Mouse (Mus musculus): Measurements from ENCODE around the gene Mpp5.

Mpp5 gene

DNA sequence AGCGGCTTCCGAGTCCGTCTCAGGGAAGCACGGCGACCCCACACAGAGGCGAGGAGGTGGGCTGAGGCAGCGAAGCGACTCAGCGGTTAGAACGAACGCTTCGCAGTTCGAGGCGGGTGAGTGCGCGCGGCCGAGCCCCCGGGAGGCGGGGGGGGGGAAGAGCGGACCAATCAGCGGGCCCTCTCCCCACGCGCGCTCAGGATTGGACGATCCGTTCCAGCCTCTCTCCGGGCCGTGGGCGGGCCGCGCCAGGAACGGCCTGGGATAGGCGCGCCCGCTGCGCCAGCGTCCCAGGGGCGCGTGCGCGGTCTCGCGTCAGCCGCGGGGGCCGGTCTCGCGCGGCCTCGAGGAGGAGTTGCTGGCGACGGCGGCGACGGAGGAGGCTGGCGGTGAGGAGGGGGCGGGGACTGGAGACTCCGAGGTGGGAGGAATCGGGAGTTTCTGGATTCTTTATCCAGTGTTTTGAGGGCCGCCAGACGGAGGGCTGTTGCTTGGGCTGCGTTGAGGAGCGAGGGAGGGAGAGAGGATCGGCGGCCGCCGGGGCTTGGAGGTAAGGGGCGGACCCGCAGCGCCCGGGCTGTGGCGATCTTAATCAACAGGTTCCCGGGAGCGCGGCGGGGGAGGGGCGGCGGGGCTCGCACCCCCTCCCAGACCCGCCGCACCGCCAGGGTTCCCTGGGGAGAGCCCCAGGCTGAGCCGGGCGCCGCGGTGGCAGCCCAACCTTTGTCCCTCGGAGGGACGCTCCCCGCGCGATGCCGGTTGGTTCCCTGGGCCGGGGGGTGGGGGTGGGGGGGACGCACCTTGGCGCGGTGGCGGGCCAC is at the start of gene Mpp5:
Gene Mpp5, plus strand, starts transcription at position 351 of the 821 bp plus-strand sequence.
- in situ Hi-C loops (cut with MboI; ENCODE audit: unreplicated experiment in 2 of 2), result no loop called here

DNA sequence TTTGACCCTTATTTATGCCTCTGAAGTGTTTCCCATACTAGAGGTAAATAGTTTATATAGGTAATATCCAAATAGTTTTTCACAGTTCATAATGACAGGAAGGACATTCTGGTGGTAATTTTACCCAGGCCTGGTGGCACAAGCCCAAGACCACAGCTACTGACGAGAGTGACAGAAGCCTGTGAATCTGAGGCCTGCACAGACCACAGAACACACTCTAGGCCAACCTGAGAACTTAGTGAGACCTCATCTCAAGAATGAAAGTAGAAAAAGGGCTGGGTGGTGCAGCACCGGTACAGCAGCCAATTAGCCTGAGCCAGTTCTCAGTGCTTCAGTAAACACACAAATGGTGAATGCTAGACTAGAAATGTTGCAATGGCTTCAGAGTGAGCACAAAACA is 30.9 kb upstream of the Mpp5 start:
- in situ Hi-C loops (cut with MboI; ENCODE audit: unreplicated experiment in 2 of 2), result no loop called here

DNA sequence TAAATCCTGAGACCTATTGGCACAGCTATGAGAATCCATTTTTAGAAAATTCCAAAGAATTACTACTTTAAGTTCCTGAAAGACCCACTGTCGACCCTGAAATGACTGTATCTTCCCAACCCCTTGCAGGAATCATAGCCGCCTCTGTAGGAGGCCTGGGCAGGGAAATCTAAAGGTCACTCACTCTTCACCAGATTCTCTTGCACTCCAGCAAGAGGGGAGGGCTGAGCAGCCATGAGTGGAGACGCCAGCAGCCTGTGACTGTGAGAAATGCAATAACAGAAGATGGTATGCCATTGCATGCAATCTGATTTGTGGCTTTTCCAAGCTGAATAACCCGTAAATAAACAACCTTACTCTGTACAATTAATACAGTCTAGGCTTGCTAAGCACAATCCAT is 21.0 kb upstream of the Mpp5 start:
- in situ Hi-C loops (cut with MboI; ENCODE audit: unreplicated experiment in 2 of 2), result no loop called here

DNA sequence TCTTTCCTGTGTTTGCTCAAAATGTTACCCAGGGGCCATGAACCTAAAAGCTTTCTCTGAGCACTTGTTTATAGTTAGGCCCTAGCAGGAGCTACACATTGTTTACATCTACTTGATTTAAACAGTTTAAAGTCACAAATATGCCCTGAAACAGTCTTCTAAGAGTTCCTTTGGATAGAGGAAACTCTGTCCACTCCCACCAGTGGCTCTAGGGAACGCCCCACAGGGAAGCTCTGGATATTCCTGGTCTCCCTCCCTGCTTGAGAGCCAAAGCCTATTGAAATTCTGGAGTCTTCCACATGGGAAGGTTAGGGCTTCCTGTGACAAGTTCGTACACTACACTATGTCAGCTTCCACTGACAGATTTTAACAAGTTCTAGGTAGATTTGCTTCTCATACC is 9.1 kb upstream of the Mpp5 start:
- in situ Hi-C loops (cut with MboI; ENCODE audit: unreplicated experiment in 2 of 2), result no loop called here

DNA sequence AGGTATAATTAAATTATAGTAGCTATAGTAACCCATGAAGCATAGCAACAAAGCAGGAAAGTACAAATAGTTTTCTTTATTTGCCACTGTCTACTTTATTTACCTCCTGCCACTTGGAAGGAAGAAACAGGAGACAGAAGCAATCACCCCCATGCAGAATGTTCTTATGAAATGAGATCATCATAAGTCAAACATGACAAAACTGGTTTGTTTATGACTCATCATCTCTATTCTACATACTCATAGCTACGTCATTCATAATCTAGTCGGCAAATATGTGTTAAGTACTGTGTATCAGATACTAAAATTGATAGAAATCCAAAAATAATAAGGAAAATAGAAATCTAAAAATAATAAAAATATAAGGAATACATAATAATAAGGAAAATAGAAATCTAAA is 8.4 kb upstream of the Mpp5 start:
- in situ Hi-C loops (cut with MboI; ENCODE audit: unreplicated experiment in 2 of 2), result no loop called here

DNA sequence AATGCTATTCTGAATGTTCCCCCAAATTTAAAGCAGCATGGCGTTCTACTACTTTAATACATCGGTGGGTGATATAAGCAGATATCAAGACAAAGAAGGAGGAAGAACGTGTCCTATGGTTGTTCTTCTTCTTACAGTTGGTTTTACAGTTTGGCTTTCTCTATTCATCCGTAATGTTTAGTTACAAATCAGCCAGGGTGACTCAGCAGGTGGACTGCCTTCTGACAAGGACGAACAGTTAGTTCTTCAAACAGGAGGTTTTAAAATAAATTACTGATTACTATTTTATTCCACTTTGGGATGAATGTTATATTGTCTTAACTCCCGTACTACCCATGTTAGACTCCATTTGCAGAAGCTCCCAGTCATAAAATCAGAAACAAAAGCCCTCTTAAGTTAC is 2.5 kb upstream of the Mpp5 start:
- in situ Hi-C loops (cut with MboI; ENCODE audit: unreplicated experiment in 2 of 2), result no loop called here

DNA sequence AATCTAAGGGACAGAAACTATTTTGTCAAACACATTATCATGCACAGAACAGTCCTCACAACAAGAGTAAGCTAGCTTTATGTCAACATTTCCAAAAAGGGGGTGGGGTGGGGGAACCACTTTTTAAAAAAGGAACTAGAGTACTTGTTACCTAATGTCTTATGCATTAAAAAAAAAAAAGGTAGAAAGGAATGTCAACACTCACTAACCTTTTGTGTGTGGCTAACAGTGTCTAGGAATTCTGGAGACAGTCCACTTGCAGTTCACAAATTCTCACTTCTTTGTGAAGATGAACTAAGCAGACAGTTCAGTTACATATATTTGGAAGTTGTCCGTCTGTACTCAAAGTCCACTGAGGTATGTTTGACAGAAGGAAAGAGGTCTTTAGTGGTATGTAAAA is 1.3 kb upstream of the Mpp5 start:
- in situ Hi-C loops (cut with MboI; ENCODE audit: unreplicated experiment in 2 of 2), result no loop called here

DNA sequence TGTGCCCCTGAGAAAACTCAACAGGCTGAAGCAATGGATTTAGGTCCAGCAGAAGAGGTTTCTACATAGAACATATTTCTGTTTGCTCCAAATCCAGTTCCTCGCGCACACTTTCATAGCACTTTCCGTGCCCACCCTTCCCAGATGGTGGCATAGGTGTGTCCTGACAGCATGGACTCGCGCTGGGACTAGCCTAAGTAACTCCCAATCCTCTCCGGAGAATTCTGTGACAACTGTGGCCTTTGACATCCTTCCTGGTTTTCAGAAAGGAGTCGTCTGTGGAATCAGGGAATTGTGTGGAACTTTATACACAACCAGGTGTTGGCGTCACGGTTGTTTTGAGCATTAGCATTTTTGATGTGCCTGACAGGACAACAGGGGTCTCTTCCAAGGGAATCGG is 594 bp upstream of the Mpp5 start:
- in situ Hi-C loops (cut with MboI; ENCODE audit: unreplicated experiment in 2 of 2), result no loop called here

DNA sequence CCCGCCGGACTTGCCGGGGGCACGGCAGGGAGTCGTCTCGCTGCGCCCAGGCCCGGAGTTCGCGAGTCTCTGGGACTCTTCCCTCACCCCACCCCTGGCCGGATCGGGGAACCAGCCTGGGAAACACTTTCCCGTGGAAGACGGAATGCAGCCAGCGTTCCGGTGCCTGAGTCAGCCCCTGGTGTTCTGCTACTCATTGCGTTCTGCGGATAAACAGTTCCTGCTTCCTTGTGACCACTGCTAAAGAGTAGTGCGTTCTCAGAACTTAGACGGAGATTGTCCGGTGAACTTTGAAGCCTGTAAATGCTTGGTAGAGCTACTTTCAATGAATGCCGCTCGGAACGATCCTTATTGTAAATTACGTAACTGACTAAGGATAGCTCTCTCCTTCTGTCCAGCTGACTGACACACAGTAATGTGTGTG is 683 bp downstream of the Mpp5 start:
- in situ Hi-C loops (cut with MboI; ENCODE audit: unreplicated experiment in 2 of 2), result no loop called here

DNA sequence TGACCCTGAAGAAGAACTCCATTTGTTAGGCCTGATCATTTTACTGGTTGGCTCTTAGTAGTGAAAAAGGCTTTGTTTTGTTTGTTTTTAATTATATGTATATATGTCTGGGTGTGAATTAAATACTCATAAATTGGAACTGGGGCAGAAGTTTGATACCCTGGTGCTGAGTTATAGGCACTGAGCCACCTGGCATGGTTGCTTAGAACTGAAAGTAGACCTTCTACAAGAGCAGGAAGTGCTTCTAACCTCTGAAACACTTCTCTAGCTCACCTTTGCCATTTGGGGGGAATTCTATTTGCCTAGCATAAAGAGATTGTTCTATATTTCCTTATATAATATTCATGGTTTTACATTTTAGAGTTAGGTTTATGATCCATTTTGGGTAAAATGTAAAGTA is 13.3 kb downstream of the Mpp5 start:
- in situ Hi-C loops (cut with MboI; ENCODE audit: unreplicated experiment in 2 of 2), result no loop called here

DNA sequence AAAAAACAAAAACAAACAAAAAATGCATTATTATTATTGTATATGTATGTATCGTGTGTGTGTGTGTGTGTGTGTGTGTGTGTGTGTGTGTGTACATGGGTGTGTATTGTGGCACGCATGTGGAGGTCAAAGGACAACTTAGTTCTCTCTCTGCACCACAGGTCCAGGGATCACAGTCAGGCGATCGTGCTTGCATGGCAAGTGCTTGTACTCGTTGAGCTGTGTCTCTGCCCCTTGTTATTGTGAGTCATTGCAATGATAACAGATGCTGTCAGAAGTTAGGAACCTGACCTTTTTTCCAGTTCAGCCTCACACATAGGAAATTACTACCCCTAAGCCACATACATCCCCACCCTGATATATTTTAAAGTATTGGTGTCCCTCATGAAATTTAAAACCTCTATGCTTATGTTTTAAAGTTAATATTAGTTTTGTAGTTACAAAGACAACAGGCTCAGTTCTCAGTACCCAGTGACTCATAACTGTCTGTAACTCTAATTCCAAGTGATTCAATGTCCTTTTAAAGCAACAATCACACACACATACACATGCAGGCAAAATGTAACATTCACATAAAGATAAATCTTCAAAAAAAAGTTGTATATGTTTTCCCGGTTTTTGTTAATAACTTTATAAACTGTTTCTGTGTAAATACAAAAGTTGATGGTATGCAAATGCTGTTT is 20.5 kb downstream of the Mpp5 start:
- in situ Hi-C loops (cut with MboI; ENCODE audit: unreplicated experiment in 2 of 2), result no loop called here

DNA sequence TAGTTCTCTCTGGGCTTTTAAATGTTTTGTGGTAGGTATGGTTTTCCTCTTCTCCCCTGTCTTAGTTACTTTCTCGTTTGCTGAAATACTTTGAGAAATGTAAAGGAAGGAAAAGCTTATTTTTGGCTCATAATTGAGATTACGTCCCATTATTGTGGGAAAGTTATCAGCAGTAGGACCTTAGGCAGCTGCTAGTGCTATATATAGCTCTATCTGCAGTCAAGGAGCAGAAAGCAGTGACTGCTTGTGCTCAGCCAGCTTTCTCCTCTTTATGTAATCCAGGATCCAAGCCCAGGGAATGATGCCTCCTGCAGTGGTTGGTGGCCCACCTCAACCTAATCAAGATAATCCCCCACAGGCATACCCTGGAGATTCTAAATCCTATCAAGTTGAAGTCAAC is 24.5 kb downstream of the Mpp5 start:
- in situ Hi-C loops (cut with MboI; ENCODE audit: unreplicated experiment in 2 of 2), result no loop called here

DNA sequence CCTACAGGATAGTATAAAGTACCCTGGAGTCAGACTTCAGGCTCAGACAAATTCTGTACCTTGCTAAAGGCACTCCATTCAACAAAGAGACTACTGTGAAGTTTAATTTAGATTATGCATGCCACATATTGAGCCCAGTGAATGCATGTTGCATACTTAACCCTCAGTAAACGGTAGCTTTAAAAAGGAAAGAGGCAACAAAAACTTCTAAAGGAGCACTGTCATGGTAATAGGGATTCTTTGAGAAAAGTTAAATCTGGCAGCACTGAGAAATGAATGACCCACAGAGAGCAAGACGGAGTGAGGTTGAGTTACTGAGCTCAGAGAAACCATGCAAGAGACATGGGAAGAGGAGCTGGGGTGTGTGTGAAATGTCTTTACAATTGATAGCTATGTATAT is 29.2 kb downstream of the Mpp5 start:
- in situ Hi-C loops (cut with MboI; ENCODE audit: unreplicated experiment in 2 of 2), result no loop called here

DNA sequence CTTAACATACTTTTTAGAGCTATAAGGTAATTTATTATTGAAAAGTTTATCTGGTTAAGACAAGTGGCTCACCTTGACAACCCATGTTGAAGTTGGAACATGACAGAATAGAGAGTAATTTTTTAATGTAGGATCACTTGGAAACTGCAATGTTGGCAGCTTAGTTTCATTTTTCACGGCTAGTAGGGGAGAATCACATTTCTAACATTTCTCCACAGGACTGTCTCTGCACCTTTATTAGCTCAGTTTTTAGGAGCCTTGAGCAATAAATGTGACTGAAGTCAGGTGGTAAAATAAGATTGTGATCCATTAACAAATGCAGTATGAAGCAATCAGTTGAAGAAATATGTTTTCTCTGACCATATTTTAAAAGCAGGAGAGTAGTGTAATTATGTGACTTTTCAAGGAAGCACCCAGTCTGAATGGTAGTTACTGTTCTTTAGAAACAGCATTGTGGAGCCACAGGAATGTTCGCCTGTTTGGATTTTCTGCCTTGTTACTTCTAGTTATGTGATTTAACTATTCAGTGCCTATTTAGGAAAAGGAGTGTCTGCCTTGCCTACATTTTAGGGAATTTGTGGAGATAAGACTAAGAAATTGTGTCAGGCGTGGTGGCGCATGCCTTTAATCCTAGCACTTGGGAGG is 29.8 kb downstream of the Mpp5 start:
- in situ Hi-C loops (cut with MboI; ENCODE audit: unreplicated experiment in 2 of 2), result no loop called here

DNA sequence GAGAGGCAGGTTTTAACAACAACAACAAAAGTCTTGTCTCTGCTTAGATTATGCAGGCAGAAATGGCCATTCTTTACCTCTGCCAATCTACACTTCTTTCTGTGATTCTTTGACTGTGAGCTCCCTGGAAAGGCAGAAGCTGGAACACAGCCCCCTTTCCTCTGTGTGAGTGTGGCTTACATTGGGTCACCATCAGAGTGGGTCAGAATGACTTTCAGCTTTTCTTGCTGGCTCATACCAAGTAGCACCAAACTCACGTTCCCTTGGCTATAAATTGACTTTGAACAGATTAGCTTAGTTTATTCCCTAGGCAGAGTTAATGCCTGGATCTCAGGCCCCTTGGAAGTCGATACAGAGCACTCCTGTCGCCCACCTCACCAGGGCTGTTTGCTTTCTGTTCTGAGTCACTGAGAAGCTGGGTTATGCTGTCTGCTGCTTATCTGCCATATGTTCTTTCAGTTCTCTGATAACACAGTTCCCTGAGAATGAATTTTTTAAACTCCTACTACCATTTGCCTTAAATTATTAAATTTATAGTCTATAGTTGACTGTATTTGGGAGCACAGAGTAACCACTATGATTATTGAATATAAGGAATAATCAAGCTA is 39.7 kb downstream of the Mpp5 start:
- in situ Hi-C loops (cut with MboI; ENCODE audit: unreplicated experiment in 2 of 2), result no loop called here

DNA sequence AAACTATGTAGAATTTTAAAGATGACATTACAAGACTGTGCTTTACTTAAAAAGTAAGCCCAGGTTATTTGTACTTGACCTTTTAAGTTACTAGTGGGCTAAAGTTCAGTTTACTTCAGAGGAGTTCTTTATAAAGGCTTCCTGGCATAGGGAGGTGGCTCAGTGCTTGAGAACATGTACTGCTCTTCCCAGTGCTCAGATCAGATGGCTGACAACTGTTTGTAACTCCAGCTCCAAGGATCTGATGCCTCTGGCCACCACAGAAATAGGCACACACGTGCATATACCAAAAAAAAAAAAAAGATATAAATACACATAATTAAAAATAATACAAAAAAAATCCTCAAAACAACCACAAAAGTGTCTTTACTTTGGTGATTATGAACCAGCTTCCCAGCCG is 42.1 kb downstream of the Mpp5 start:
- in situ Hi-C loops (cut with MboI; ENCODE audit: unreplicated experiment in 2 of 2), result no loop called here

DNA sequence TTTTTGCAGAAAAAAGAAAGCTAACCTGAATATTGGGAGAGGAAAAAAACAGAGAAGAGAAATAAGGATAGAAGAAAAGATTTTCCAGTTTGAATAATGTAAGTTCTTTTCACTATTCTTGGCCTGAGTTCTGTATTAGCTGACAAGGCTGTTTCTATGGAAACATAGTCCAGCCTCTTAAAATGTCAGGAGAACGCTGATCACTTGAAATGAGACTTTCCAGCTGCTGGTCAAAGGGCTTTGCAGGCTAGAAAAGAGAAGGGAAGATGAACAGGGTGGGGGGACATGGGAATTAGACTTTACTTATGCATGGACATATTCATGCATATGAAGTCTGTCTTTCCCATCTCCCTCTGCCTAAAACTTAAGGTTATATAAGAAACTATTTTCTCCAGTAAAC is 45.5 kb downstream of the Mpp5 start:
- in situ Hi-C loops (cut with MboI; ENCODE audit: unreplicated experiment in 2 of 2), result no loop called here

DNA sequence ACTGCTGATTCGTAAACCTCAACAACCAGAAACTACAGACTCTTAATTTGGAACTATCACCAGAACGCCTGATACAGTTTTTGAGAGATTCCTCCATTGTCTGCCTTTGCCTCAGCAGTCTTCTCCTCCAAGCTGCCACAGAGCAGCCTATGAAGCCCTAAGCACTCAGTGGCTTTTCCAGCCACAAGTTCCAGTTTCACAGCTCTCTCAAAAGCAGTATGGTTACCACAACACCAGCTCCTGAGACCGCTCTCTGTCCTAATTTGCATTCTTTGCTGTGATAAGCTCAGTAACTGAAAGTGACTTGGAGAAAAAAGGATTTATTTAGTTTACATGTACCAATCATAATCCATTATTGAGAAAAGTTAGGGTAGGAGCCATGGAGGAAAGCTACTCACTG is 51.3 kb downstream of the Mpp5 start:
- in situ Hi-C loops (cut with MboI; ENCODE audit: unreplicated experiment in 2 of 2), result no loop called here

DNA sequence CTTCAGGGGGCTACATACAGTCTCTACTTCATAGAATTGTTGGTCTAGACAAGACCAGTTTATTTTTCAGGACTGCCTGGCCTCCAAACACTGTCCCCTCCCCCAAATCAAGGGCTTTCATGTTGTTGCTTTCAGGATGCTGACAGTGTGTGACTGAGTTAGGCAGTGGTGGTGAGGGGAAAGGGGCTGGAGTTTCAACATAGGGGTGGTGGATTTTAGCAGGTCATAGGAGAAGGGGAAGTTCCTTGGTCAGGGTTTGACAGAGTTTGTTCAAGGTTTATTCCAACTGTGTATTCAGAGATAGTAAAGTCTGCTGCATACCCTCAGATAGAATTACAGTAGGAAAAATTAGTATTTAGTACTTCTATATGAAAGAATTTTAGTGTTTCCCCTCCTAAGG is 53.1 kb downstream of the Mpp5 start:
- in situ Hi-C loops (cut with MboI; ENCODE audit: unreplicated experiment in 2 of 2), result no loop called here

DNA sequence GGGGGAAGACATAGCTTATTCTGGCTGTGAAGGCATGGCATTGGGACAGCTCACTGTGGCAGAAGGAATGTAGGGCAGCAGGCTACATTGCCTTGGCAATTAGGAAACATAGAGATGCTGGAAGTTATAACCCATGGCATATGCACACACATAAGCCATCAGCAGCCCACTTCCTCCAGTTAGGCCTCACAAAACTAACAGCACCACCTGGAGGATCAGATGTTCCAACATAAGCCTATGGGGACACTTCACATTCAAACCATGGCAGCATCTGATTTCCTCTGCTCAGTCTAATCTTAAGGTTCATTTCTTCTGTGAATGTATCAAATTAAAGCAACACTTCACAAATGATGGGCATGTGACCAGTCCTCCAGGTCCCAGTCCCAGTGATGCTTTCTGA is 65.7 kb downstream of the Mpp5 start:
- in situ Hi-C loops (cut with MboI; ENCODE audit: unreplicated experiment in 2 of 2), result loop anchor here (5.0 to 10.0 kb wide), 3 partner anchors 482 to 610 kb away; no protein-coding TSS in a partner anchor

DNA sequence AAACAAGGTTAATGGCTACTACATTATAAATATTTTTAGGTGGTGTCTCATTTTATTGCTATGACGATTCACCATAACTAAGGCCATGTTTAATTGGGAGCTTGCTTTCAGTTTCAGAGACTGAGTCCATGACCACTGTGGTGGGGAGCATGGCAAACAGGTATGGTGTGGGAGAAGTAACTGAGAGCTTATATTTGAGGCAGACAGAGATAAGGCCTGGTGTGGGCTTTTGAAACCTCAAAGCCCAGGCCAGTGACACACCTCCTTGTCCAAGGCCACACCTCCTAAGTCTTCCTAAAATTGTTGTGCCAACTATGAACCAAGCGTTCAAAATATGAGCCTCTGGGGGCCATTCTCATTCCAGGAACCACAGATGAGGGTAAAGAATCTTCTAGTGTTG is 85.8 kb downstream of the Mpp5 start:
- in situ Hi-C loops (cut with MboI; ENCODE audit: unreplicated experiment in 2 of 2), result no loop called here

Data from v-Abl transformed pro-B cells (cell line).